Mouse (Mus musculus) gastrocnemius, postnatal 14 days (tissue): Measurements from ENCODE around the gene Ctsm. TPM values are rescaled to one million over a fixed set of nuclear protein-coding genes. Genes with fewer than 3 reads are reported as not detected.
"Not testable (repeated sequence)": the region's sequence is repeated elsewhere in the genome, so short reads cannot be mapped to it uniquely, and the experiment has no call there.

Experiments used
- DNase-seq: peaks from one replicate; pipeline ENCODE4 v3.0.0; 2021; ENCODE audit warnings: mixed read lengths
- intact Hi-C: fragments of 180-260 bp; cut with DNase I; formaldehyde crosslinking; loops from one replicate; pipeline ENCODE4 v1.15.1; 2025; ENCODE audit warnings: low total_unique reads
- long read RNA-seq, 2 experiments: library from polyadenylated mRNA; stranded (forward); transcript quantifications; one replicate each; pipeline ENCODE4 v2.0.0; 2021
- total RNA-seq, 2 experiments: library from RNA; stranded (reverse); gene quantifications; 2 replicates each; pipeline ENCODE4 v1.2.3; 2021

Gene Ctsm
- total RNA-seq, result not detected
- long read RNA-seq, experiment 1, result 0 reads
- long read RNA-seq, experiment 2, result 0 reads

GRCm38 (mm10) chr13:61541631-61542030 is at the start of gene Ctsm:
Gene Ctsm (minus strand): TSS chr13:61541839.
- intact Hi-C loops, result no loop called here
- no peak for DNase-seq

DNA sequence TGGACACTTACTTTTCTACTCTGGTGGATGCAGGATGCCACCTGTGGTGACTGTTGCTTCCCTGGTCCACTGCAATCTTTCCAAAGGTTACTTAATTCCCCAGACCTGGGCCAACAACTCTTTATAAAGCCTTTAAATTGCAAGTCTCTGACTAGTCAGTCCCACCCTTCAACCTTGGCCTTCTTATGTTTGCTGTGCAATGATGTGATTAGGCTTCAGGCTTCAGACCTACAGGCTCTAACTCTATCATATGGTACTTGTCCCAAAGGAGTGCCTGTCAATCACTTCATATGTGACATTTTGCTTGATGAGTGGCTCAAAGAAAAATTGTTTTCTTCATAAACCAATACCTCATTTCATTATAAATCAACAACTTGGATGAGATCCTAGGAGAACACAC is 28.4 kb upstream of the Ctsm start, which contains the start of gene Cts3:
Gene Cts3 (minus strand): TSS at position 101 of the 400 bp plus-strand sequence.
- intact Hi-C loops, result no loop called here
- no peak for DNase-seq

DNA sequence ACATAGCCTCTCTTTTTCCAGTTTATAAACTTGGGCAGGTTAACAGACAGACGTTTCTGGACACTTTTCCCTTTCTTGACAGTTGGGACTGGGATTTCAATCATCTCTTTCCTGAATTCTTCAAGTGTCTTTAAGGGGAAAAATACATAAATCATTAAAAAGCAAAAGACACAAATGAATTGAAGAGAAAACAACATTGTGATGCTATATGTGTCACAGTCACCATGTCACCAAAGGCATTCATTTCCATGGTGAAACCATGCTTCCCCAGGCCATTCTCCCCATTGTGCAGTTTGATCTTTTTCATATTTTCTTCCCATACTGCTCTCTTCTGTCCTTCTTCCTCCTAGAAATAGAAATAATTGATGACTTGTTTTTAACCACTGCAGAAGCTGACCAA is 26.4 kb upstream of the Ctsm start, which contains the start of gene Gm49352:
Gene Gm49352 (minus strand): TSS at position 101 of the 400 bp plus-strand sequence.
- intact Hi-C loops, result loop anchor here (5.0 kb wide), 1 partner anchor 436 kb away; no protein-coding TSS in a partner anchor
- DNase-seq, result not testable (repeated sequence)

Other genes starting within 250 kb of the Ctsm start
- gene Cts7, start 183.6 kb downstream of the Ctsm start, total RNA-seq, result not detected
- not detected for gene Gm49352, start 26.3 kb upstream of the Ctsm start, total RNA-seq
- not detected for gene Cts3, start 28.3 kb upstream of the Ctsm start, total RNA-seq